Mouse (Mus musculus) splenic B cell, adult 2 months (primary cell): ENCODE data around the gene Cnot6.

ENCODE experiments used
- DNase-seq: peaks from one replicate; pipeline ENCODE4 v3.0.0-alpha.2; 2011; ENCODE audit warnings: low read depth, low spot score
- H3K27me3 ChIP-seq: 2 replicates; pipeline ENCODE4 v1.6.1; 2012; ENCODE audit warnings: mild to moderate bottlenecking, low read length, moderate library complexity, mixed read lengths; ENCODE audit not compliant: control insufficient read depth, poor library complexity, insufficient read depth, severe bottlenecking
- H3K36me3 ChIP-seq: 2 replicates; pipeline ENCODE4 v1.6.1; 2012; ENCODE audit warnings: mild to moderate bottlenecking, low read length, moderate library complexity, mixed read lengths; ENCODE audit not compliant: control insufficient read depth, poor library complexity, insufficient read depth, severe bottlenecking

Gene Cnot6

GRCm38 (mm10) chr11:49652401-49653078 lies 60.0 kb downstream of the Cnot6 start:
- Histone ChIP-seq H3K36me3 (no peaks in the 10 kb centered on the region), H3K27me3 (no peaks in the 10 kb centered on the region)
- DNase-seq: peak; percentile 78

- Histone ChIP-seq H3K27me3 (no peaks in the 10 kb centered on the region), H3K36me3 (no peaks in the 10 kb centered on the region)
- no peak for DNase-seq
These were observed 60.7 kb downstream of the Cnot6 start for GRCm38 (mm10) chr11:49651762-49652322.

GRCm38 (mm10) chr11:49650994-49651761 lies 61.3 kb downstream of the Cnot6 start:
- DNase-seq: no peak
- no peaks in the 10 kb centered on the region for H3K36me3 ChIP-seq
- H3K27me3 ChIP-seq: no peaks in the 10 kb centered on the region

- DNase-seq: peak; percentile 55
- H3K36me3 ChIP-seq: no peaks in the 10 kb centered on the region
These were observed 62.2 kb downstream of the Cnot6 start for GRCm38 (mm10) chr11:49650113-49650993.

GRCm38 (mm10) chr11:49645677-49646076 lies 66.8 kb downstream of the Cnot6 start:
- Histone ChIP-seq H3K36me3 (no peaks in the 10 kb centered on the region), H3K27me3 (no peaks in the 10 kb centered on the region)
- no peak for DNase-seq

More at GRCm38 (mm10) chr11:49650113-49650993, 62.2 kb downstream of the Cnot6 start:
- H3K27me3 ChIP-seq: no peaks in the 10 kb centered on the region

GRCm38 (mm10) chr11:49636449-49636848 lies 76.1 kb downstream of the Cnot6 start:
- Histone ChIP-seq H3K27me3 (no peaks in the 10 kb centered on the region), H3K36me3 (no peaks in the 10 kb centered on the region)
- no peak for DNase-seq

GRCm38 (mm10) chr11:49635671-49636070 lies 76.9 kb downstream of the Cnot6 start:
- no peak for DNase-seq
- Histone ChIP-seq H3K36me3 (no peaks in the 10 kb centered on the region), H3K27me3 (no peaks in the 10 kb centered on the region)

GRCm38 (mm10) chr11:49634101-49634500 lies 78.4 kb downstream of the Cnot6 start:
- H3K36me3 ChIP-seq: no peaks in the 10 kb centered on the region
- H3K27me3 ChIP-seq: no peaks in the 10 kb centered on the region
- no peak for DNase-seq

- no peaks in the 10 kb centered on the region for H3K36me3 ChIP-seq
- no peak for DNase-seq
- H3K27me3 ChIP-seq: no peaks in the 10 kb centered on the region
These were observed 80.3 kb downstream of the Cnot6 start for GRCm38 (mm10) chr11:49632256-49632655.

GRCm38 (mm10) chr11:49631154-49631553 lies 81.4 kb downstream of the Cnot6 start:
- no peak for DNase-seq
- Histone ChIP-seq H3K36me3 (no peaks in the 10 kb centered on the region), H3K27me3 (no peaks in the 10 kb centered on the region)

GRCm38 (mm10) chr11:49626748-49627147 lies 85.8 kb downstream of the Cnot6 start:
- H3K27me3 ChIP-seq: no peaks in the 10 kb centered on the region
- no peaks in the 10 kb centered on the region for H3K36me3 ChIP-seq
- DNase-seq: no peak

- H3K36me3 ChIP-seq: no peaks in the 10 kb centered on the region
- DNase-seq: no peak
- H3K27me3 ChIP-seq: no peaks in the 10 kb centered on the region
These were observed 86.7 kb downstream of the Cnot6 start for GRCm38 (mm10) chr11:49625863-49626262.

- no peak for DNase-seq
- Histone ChIP-seq H3K36me3 (no peaks in the 10 kb centered on the region), H3K27me3 (no peaks in the 10 kb centered on the region)
These were observed 88.4 kb downstream of the Cnot6 start for GRCm38 (mm10) chr11:49624156-49624555.

GRCm38 (mm10) chr11:49621953-49622352 lies 90.6 kb downstream of the Cnot6 start:
- Histone ChIP-seq H3K36me3 (no peaks in the 10 kb centered on the region), H3K27me3 (no peaks in the 10 kb centered on the region)
- DNase-seq: no peak
